Mouse (Mus musculus): ENCODE results near the gene Trpm3.

DNA sequence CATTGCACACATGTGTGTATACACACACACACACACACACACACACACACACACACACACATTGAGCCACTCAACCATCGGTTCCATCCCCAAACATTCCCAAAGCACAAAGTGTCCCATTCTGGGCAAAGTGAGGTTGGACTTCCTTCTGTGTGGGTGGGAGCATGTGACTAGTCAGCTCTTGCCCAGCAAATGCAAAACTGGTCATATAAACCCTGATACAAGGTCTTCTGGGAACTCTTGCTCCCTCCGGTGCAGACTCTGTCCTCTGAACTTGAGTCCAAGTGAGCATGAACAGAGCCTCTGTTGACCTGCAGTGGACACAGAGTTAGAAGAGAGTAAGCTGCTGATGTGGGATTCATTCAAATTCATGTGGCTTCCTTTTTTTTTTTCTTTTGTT, 899.5 kb downstream of the Trpm3 start:
- no peak for TF ChIP-seq CTCF (IDR thresholded peaks at IDR 0.05; ENCODE audit: control insufficient read depth, insufficient read depth, insufficient replicate concordance, low read depth, low read length)
- TF ChIP-seq POLR2A (IDR thresholded peaks at IDR 0.05; ENCODE audit: control insufficient read depth, low read depth, low read length): no peak
